Mouse (Mus musculus): ENCODE measurements around the gene Stab2. TPM values are rescaled to one million over a fixed set of nuclear protein-coding genes. Genes with fewer than 3 reads are reported as not detected.

The Stab2 gene
- polyA plus RNA-seq, 1 experiment from 2014 or later = 0.26 TPM

DNA sequence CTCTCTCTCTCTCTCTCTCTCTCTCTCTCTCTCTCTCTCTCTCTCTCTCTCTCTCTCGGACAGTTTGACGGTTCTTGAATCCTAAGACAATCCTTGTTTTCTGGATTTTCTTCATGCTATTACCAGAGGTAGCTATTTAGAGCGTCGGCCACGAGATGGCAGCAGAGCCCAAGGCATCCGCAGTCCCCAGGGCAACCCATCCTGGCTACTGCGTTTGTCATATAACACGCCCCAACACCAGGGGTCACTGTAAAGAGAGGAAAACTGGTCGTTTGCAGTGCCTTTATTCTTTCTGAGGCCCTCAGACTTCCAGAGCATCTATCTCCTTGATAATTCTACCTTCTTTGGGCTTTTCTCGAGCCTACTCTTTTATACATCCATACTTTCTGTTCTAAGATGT is 17.1 kb upstream of the Stab2 start:
- Histone ChIP-seq H3K36me3 (replicated peaks) (no peaks in the 10 kb centered on the region), H3K9me3 (no peaks in the 10 kb centered on the region), H3K27me3 (replicated peaks; ENCODE audit: low read depth, poor library complexity, severe bottlenecking) (no peaks in the 10 kb centered on the region), H3K4me1 (no peaks in the 10 kb centered on the region), H3K27ac (replicated peaks) (no peak overlapping the region), H3K4me3 (no peak overlapping the region)
- 2% methylated on average over 10 of the region's 10 CpGs for WGBS
- peak; percentile 84 for DNase-seq (ENCODE audit: low spot score)

DNA sequence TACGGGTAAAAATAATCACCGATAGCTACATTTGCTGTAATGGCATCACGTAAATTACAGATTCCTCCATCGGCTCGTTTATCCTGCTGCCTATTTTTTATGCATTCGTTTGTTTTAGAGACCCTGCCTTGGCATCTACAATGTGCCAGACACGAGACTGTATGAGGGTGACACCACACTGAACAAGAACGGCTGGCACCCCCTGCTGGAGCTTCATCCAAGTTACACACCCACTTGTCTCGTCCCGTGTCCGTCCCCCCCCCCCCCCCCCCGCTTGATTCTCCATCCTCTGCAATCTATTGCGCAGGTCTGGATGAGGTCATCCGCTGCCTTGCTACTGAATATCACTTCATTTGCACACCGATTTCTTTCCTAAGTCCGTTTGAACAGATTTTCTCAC is 12.9 kb upstream of the Stab2 start:
- 74% methylated on average over 16 of the region's 16 CpGs for WGBS
- Histone ChIP-seq H3K36me3 (replicated peaks) (no peaks in the 10 kb centered on the region), H3K4me3 (no peak overlapping the region), H3K27ac (replicated peaks) (no peak overlapping the region), H3K27me3 (replicated peaks; ENCODE audit: low read depth, poor library complexity, severe bottlenecking) (0 out of 2 replicates have a peak, but pooled peaks cover 5% of the 10 kb centered on the region), H3K4me1 (peaks cover 14% of the 10 kb centered on the region), H3K9me3 (no peaks in the 10 kb centered on the region)
- DNase-seq (ENCODE audit: low spot score) = peak; percentile 41

DNA sequence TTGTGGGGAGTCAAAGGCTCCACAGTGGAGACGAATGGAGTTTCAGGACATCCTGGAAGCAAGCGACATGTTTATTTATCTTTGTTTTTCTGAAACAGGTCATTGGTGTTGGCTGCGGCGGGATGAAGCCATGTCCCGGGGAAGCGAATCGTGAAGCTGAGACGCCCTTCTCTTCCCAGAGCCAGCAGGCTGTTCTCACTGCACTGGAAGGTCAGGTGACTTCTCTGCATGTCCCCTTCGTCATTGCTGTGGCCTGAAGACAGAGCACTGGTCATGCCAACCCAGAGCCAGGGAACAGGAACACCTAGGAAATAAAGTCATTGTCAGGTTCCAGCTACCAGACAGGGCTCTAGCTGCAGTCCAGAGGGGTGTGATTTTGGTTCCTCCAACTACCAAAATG is 11.1 kb upstream of the Stab2 start:
- H3K4me3 ChIP-seq = no peak overlapping the region
- no peak for DNase-seq (ENCODE audit: low spot score)
- no peak overlapping the region for H3K27ac ChIP-seq (replicated peaks)
- H3K4me1 ChIP-seq = peaks cover 17% of the 10 kb centered on the region
- 0 out of 2 replicates have a peak, but pooled peaks cover 5% of the 10 kb centered on the region for H3K27me3 ChIP-seq (replicated peaks; ENCODE audit: low read depth, poor library complexity, severe bottlenecking)
- no peaks in the 10 kb centered on the region for H3K9me3 ChIP-seq
- no peaks in the 10 kb centered on the region for H3K36me3 ChIP-seq (replicated peaks)
- WGBS = 69% methylated on average over 9 of the region's 9 CpGs

DNA sequence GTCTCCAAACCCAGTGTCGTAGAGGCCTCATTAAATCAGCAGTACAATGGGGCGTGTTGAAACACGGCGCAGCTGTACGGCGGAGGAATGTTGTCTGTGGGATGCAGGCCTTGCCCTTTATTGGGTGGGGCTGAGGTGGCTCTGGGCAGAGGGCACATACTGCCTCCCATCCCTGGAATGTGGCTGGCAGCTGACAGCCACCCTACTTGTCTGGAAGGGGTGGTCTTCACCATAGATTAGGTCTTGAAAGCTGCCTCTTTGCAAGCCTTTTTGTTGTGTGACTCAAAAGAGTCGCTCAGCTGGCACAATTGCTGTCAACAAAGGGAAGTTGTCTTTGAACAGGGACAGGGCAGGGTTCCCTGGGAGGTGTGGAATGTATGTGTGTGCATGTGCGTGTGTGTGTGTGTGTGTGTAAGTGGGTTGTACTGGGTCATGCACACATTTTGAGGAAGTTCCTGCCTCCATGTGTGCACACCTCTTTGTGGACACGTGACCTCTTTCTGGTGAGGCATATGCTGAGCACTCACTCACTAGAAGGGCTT is 8.4 kb upstream of the Stab2 start:
- no peak overlapping the region for H3K4me3 ChIP-seq
- H3K9me3 ChIP-seq = no peaks in the 10 kb centered on the region
- 0 out of 2 replicates have a peak, but pooled peaks cover 5% of the 10 kb centered on the region for H3K27me3 ChIP-seq (replicated peaks; ENCODE audit: low read depth, poor library complexity, severe bottlenecking)
- 56% methylated on average over 9 of the region's 9 CpGs for WGBS
- 0 out of 2 replicates have a peak overlapping the region, but pooled peaks have one; percentile 19 for H3K27ac ChIP-seq (replicated peaks)
- DNase-seq (ENCODE audit: low spot score) = peak; percentile 38
- peaks cover 17% of the 10 kb centered on the region for H3K4me1 ChIP-seq
- no peaks in the 10 kb centered on the region for H3K36me3 ChIP-seq (replicated peaks)

DNA sequence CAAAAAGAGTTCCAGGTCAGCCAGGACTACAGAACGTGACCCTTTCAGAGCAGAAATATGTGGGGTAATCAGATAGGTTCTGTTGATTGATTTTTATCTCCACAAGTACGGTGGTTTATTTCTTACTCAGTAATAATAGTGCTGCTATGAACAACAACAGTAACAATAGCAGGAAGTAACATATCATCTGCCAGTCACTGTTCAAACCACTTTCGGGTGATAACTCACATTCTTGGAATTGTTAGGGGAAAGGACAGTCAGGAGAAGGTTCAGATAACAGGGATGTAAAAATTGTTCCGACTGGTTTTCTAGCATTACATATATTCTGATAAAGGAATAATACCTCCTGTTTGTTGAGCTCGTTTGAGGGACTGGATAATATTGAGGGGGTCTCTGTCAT is 7.6 kb upstream of the Stab2 start:
- DNase-seq (ENCODE audit: low spot score) = no peak
- Histone ChIP-seq H3K27ac (replicated peaks) (no peak overlapping the region), H3K27me3 (replicated peaks; ENCODE audit: low read depth, poor library complexity, severe bottlenecking) (0 out of 2 replicates have a peak, but pooled peaks cover 5% of the 10 kb centered on the region), H3K36me3 (replicated peaks) (no peaks in the 10 kb centered on the region), H3K4me3 (no peak overlapping the region), H3K9me3 (no peaks in the 10 kb centered on the region), H3K4me1 (peaks cover 17% of the 10 kb centered on the region)
- WGBS = 69% methylated on average over 5 of the region's 5 CpGs

DNA sequence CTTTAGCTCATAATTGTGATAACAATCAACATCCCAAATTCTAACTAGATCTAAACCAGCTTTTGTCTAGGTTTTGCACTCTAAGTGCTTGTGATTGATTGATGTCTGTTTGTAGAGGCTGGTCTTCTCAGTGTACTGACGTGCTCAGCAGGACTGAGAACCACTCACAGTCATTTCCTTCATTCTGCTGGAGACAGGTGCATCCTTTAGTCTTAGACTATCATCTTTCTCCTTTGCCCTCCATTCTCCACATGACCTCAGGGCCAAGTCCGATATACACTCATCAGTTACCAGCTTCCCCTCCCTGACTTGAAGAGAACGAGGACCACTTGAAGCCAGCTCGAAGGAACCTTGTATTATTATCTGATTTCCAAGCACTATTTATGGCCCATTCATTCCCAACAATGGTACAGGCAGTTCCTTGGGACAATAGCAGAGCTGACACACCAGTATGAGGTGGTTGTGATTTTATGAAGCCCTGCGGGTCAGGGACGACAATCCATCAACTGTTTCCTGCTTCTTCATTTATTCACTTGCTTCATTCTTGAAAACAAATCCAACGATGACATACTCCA is 6.7 kb upstream of the Stab2 start:
- no peak overlapping the region for H3K27ac ChIP-seq (replicated peaks)
- no peak for DNase-seq (ENCODE audit: low spot score)
- H3K27me3 ChIP-seq (replicated peaks; ENCODE audit: low read depth, poor library complexity, severe bottlenecking) = 0 out of 2 replicates have a peak, but pooled peaks cover 5% of the 10 kb centered on the region
- no peak overlapping the region for H3K4me3 ChIP-seq
- 83% methylated on average over 7 of the region's 7 CpGs for WGBS
- H3K4me1 ChIP-seq = peaks cover 17% of the 10 kb centered on the region
- H3K9me3 ChIP-seq = no peaks in the 10 kb centered on the region
- H3K36me3 ChIP-seq (replicated peaks) = no peaks in the 10 kb centered on the region

DNA sequence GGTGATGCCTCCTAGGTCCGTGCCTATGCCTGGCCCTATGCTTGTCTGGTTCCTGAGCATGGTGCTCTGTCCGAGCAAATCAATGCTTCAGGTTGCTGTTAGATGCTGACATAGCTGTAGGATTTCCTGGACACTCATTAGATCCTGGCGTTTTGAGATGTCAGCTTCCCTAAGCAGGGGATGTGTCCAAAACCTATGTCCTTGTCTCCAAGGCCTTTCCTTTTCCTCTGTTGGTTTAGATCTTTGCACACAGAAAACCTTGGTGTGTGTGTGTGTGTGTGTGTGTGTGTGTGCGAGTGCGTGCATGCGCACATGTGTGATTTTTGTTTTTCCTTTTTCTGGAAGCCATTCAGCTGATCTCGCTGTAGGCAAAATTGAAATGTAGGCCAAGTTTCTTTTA is 4.3 kb upstream of the Stab2 start:
- no peaks in the 10 kb centered on the region for H3K9me3 ChIP-seq
- peaks cover 11% of the 10 kb centered on the region for H3K4me1 ChIP-seq
- no peaks in the 10 kb centered on the region for H3K27me3 ChIP-seq (replicated peaks; ENCODE audit: low read depth, poor library complexity, severe bottlenecking)
- WGBS = 90% methylated on average over 7 of the region's 7 CpGs
- H3K36me3 ChIP-seq (replicated peaks) = no peaks in the 10 kb centered on the region
- DNase-seq (ENCODE audit: low spot score) = no peak
- H3K27ac ChIP-seq (replicated peaks) = no peak overlapping the region
- H3K4me3 ChIP-seq = no peak overlapping the region

DNA sequence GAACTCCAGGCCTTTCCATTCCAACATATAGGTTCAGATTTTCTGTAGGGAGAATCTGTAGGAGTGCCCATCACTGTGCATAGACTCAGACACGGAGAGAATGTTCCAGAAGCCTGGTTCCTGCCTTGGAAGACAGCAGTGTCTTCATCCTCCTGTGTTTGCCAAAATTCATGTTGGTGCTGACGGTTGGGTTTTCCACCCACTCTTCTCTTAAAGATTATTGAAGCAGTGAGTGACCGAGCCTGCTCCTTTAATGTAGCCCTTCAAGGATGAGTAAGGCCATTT is 332 bp upstream of the Stab2 start:
- no peak overlapping the region for H3K4me3 ChIP-seq
- H3K4me1 ChIP-seq = no peaks in the 10 kb centered on the region
- 87% methylated on average over 3 of the region's 3 CpGs for WGBS
- H3K36me3 ChIP-seq (replicated peaks) = no peaks in the 10 kb centered on the region
- DNase-seq (ENCODE audit: low spot score) = no peak
- no peaks in the 10 kb centered on the region for H3K9me3 ChIP-seq
- H3K27ac ChIP-seq (replicated peaks) = no peak overlapping the region
- H3K27me3 ChIP-seq (replicated peaks; ENCODE audit: low read depth, poor library complexity, severe bottlenecking) = no peaks in the 10 kb centered on the region

DNA sequence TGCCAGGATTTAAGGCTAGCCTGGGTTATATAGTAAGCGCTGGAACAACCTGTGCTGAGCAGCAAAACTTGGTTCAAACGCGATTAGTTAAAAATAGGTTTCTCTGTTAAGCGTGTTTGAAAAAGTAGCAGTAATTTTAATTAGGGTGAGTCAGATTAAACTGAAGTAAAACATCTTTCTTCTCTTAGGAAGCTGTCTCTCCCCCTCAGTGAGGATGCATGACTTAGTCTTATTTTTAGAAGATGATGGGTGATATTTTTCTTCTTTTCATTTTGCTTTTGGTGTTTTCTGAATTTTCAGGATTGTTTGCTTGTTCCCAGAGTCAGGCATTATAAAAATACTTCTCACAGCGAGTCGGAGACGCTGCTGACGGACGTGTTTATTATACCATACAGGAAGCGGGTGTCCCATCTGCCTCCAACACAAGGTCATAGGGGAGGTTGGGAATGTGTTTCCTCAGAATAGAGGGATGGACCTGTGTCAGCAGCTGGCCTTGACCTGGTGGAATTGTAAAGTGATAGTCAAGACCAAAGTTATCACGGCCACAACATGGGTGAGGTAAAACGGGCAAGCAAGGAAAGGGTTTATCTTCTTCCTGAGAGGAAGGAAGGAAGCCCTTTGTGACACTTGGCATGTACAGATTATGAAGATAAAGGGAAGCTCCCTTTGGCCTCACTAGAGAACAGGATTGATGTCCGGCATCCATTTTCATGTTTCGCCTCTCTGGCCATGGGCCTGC is 15.4 kb downstream of the Stab2 start:
- Histone ChIP-seq H3K27me3 (replicated peaks; ENCODE audit: low read depth, poor library complexity, severe bottlenecking) (no peaks in the 10 kb centered on the region), H3K36me3 (replicated peaks) (no peaks in the 10 kb centered on the region), H3K9me3 (no peaks in the 10 kb centered on the region), H3K4me3 (no peak overlapping the region), H3K27ac (replicated peaks) (no peak overlapping the region), H3K4me1 (no peaks in the 10 kb centered on the region)
- no peak for DNase-seq (ENCODE audit: low spot score)
- WGBS = 86% methylated on average over 14 of the region's 14 CpGs

DNA sequence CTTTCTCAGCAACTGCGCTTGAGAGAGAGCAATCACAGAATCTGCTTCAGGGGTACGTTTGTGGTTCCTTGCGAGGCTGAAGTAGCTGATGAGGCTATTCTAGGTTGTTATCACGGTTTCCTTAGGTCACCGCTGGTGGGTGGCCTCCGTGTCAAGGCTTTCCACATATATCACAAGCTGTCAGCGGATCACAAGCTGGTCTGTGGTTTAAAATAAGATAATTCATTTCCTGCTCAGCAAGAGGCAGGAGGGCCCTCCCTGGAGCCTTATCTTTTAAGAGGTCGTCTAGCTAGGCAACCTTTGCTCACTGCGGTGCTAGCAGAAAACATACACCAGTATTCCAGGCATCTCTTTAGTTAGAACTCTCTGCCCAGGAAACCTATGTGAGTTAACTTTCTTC is 17.2 kb downstream of the Stab2 start:
- H3K27me3 ChIP-seq (replicated peaks; ENCODE audit: low read depth, poor library complexity, severe bottlenecking) = no peaks in the 10 kb centered on the region
- no peaks in the 10 kb centered on the region for H3K9me3 ChIP-seq
- H3K36me3 ChIP-seq (replicated peaks) = no peaks in the 10 kb centered on the region
- no peaks in the 10 kb centered on the region for H3K4me1 ChIP-seq
- H3K27ac ChIP-seq (replicated peaks) = no peak overlapping the region
- no peak for DNase-seq (ENCODE audit: low spot score)
- H3K4me3 ChIP-seq = no peak overlapping the region
- 74% methylated on average over 9 of the region's 9 CpGs for WGBS

DNA sequence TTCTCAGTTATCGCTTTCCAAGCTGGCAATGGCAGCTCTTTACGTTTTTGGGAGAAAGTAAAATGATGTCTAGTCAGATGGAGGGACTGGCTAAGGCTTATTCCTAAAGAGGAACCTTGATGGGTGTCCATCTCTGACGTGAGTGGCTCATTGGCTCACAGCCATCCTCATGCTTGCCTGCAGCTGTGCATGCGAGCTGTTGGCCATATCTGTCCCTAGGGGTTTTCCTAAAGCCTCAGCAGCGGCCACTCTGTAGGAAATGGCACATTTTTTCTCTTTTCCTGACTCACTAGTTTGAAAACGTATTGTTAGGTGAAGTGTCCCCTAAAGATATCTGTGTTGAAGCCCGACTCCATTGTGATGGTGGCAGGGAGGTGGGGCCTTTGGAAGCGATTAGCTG is 18.0 kb downstream of the Stab2 start:
- no peaks in the 10 kb centered on the region for H3K9me3 ChIP-seq
- no peak overlapping the region for H3K4me3 ChIP-seq
- no peaks in the 10 kb centered on the region for H3K36me3 ChIP-seq (replicated peaks)
- H3K27ac ChIP-seq (replicated peaks) = no peak overlapping the region
- WGBS = 75% methylated on average over 8 of the region's 8 CpGs
- DNase-seq (ENCODE audit: low spot score) = no peak
- H3K27me3 ChIP-seq (replicated peaks; ENCODE audit: low read depth, poor library complexity, severe bottlenecking) = no peaks in the 10 kb centered on the region
- no peaks in the 10 kb centered on the region for H3K4me1 ChIP-seq

DNA sequence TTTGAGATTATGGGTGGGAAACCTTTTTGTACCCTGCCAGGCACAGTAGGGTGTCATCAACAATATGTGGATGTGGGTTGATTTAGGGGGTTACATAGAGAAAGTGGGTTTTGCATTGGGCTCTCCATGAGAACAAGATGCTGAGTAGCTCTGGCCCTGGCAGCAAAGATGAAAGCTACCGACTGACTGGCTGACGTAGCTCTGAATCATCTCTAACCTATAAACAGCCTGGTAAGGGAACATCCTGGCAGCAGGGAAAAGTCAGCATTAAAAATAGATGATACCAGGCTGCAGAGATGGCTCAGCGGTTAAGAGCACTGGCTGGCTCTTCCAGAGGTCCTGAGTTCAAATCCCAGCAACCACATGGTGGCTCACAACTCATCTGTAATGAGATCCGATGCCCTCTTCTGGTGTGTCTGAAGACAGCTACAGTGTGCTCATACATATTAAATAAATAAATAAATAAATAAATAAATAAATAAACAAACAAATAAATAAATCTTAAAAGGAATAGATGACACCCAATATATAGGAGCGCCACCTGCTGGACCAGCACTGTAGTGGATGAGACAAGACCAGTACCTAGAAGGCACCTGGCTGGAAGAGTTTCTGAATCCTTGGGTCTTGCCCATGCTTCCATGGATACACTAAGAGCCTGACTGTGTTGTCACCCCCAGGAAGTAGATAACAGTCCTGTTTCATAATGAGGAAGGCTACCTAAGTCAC is 31.7 kb downstream of the Stab2 start:
- no peaks in the 10 kb centered on the region for H3K9me3 ChIP-seq
- 81% methylated on average over 5 of the region's 5 CpGs for WGBS
- peak; percentile 31 for DNase-seq (ENCODE audit: low spot score)
- H3K36me3 ChIP-seq (replicated peaks) = no peaks in the 10 kb centered on the region
- H3K4me1 ChIP-seq = peaks cover 9% of the 10 kb centered on the region
- H3K4me3 ChIP-seq = no peak overlapping the region
- H3K27me3 ChIP-seq (replicated peaks; ENCODE audit: low read depth, poor library complexity, severe bottlenecking) = 0 out of 2 replicates have a peak, but pooled peaks cover 5% of the 10 kb centered on the region
- no peak overlapping the region for H3K27ac ChIP-seq (replicated peaks)

Data from embryonic facial prominence, embryonic 10.5 days (tissue).